Mouse (Mus musculus) frontal cortex, adult (tissue): ENCODE measurements around the gene Clcn1.
A peak's percentile ranks its signal among the peaks of the same experiment; 100 is the strongest.

ENCODE experiments used
- ATAC-seq: cut with Nextera tagmentation; 2 replicates; pipeline ENCODE4 v1.9.2; 2017; ENCODE audit warnings: mild to moderate bottlenecking, moderate library complexity, mixed read lengths; ENCODE audit not compliant: low TSS enrichment

The Clcn1 gene

DNA sequence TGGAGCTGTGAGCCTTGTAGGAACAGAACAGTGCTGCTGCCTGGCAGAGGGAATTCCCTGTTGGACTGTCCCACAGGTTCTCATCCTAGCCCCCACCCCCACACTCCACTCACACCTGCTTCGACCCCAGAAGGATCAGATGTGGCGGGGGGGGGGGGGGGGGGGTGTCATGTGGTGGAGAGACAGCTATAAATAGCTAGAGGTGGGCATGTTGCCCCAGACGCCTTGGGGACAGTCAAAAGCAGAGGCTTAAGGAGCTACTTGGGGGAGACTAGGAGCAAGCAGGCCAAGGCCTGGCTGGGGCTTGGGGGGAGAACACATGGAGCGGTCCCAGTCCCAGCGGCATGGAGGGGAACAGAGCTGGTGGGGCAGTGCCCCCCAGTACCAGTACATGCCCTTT, at the start of gene Clcn1:
Clcn1 (plus strand) TSS at position 238 of the 400 bp plus-strand sequence.
- no peak for ATAC-seq

DNA sequence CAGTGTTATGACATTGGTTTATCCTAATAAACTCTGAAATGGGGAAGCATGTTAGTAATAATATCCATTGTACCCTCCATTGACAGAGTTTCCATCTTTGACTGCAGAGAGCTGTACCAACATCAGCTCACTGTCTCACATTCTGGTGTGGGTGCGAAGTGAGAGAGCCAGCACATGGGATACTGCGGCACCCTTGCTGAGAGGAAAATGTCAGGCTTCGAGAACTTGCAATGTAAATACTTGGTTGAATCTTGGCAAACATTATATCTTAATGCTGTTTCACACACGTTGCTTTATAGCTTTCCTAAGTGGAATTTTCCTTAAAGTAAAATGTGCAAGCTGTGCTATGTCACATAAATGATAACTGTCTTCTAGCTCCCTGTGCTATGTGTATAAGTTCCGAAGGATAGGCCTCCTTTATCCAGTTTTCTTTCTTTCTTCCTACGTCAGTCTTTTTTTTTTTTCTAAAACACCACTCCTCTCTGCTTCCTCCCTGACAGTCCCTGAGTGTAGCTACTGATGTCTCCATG, 49.1 kb upstream of the Clcn1 start:
- ATAC-seq, result peak; percentile 94

DNA sequence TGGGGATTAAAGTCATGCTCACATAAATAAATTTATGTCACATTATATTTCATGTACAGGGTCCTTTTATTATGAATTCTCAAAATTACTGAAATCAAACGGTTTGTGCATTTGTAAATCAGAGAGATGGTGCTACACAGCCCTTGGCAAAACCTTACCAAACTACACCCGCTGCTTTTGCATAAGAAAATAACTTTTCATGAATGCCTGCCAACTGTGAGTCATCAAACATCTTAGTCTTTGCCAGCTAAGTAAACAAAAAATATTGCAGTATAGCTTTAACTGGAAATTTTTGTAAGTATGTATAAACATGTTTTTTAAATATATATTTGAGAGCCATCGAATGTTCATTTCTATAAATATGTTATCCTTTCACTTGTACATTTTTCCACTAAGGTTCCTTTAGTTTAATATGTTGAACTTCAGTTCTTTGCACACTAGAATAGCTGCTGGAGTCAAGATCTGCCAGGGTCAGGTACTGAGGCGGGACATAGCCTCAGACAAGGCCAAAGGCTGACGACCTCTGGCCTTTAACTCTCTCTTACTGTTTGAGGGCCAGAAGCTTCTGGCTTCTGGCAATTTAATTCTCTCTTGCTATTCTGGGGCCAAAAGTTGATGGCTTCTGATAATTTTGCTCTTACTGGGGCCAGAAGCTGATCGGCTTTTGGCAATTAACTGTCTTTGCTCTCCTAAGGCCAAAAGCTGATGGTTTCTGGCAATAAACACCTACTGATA, 45.0 kb upstream of the Clcn1 start:
- ATAC-seq, result no peak

DNA sequence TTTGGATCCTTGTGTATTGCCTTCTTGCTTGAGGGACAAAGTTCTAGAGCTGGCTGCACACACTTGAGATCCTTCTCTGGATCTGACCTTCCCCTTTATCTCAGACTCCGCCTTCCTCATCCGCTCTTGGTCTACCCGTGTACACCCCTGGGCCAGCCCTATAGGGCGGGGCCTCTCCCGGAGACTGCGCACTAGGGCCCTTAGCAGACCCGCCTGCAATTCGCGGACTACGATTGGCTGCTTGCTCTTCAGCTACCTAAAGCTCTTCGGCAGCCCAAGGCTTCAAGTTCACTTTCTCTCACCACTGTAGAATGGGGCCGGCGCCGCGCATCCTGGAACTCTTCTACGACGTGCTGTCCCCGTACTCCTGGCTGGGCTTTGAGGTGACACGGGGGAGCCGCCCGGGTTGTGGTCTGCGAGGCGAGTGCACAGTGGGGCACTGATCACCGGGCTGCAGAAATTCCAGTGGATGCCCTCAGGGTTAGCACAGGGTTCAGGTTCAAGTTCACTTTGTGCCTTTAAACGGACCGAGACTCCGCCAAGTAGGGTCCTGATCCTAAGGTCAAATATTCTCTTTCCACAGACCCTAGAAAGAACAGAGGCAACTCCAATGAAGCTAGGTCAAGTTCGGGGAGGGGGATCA, 40.7 kb upstream of the Clcn1 start, which contains the start of gene Gstk1:
Gstk1 (plus strand) TSS at position 225 of the 643 bp plus-strand sequence.
- peak; percentile 99 for ATAC-seq

DNA sequence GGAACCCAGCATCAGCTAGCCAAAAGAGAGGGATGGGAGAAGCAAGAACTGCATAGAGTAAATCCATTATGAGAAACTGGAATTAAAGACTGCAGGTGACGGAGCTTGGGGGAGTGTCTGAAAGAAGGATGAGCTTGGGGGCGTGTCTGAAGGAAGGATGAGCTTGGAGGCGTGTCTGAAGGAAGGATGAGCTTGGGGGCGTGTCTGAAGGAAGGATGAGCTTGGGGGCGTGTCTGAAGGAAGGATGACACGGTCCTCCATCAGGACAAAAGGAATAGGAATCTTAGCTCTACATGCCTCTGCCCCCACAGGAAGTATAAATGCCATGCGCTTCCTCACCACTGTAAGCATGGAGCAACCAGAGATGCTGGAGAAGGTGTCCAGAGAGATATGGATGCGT, 39.3 kb upstream of the Clcn1 start:
- no peak for ATAC-seq

DNA sequence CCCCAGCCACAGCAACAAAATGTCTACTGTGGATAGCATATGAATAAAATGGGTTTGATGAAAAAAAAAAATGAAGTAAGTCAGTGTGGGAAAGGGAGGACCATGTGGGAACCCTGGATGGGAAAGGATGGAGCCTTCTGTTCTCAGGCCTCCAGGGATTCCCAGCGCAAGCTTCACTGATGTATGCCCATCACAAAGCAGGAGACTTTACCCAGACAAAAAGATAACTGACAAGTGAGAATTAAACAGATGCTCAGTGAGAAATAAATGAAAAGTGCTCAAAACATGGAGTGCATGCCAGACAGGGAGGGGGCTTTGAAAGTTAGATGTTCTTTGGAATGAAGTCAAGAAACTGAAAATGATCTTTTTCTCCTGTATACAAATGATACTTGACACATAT, 38.5 kb upstream of the Clcn1 start:
- no peak for ATAC-seq

DNA sequence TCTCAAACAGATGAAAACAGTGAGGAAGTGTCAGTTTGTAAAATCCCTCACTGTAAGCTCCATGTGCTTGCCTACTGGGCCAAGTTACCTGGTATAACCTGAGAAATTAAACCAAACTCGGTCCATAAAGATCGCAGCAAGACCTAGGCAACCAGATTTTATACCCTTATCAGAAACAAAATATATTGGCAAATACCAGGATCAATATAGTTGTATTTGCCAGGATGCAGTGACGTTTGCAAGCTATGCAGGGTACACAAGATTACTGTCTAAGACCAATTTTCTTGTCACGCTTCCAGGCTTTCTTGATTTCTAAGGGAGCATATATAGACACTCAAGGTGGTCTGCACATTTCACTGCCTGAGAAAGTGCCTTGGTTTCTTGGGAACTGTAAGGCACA, 34.7 kb upstream of the Clcn1 start:
- no peak for ATAC-seq

DNA sequence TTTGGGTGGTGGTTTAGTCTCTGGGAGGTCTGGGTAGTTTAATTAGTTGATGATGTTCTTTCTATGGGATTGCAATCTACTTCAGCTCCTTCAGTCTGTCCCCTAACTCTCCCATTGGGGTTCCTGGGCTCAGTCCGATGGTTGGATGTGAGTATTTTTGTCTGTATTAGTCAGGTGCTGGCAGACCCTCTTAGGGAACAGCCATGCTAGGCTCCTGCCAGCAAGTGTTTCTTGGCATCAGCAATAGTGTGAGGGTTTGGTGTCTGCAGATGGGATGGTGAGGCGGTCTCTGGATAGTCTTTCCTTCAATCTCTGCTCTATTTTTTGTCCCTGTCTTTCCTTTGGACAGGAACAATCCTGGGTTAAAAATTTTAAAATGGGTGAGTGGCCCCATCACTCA, 33.4 kb upstream of the Clcn1 start:
- ATAC-seq, result peak; percentile 59

DNA sequence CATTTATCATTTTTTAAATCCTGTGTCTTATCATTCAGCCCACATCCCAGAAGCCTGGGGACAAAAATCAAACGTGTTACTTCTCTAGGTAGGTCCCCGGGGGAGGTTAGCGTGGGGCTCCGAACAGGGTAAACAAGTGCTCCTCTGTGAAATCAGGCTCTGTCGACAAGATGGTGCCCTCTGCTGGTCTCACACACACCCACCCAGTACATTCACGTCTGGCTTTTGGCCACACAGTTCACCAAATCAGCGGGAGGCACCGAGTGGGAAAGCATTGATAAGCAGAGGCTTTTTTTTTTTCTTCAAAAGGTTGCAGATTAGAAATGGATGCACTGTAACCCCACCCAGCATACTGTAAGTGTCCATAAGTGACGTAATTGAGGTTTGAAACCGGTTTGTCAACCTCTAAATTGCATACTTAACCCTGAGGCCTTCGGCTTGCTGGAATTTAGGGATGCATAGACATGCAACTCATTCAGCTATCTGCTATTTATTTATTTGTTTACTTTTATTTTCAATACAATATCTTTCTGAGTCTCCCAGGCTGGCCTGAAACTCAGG, 29.1 kb upstream of the Clcn1 start:
- peak; percentile 91 for ATAC-seq

DNA sequence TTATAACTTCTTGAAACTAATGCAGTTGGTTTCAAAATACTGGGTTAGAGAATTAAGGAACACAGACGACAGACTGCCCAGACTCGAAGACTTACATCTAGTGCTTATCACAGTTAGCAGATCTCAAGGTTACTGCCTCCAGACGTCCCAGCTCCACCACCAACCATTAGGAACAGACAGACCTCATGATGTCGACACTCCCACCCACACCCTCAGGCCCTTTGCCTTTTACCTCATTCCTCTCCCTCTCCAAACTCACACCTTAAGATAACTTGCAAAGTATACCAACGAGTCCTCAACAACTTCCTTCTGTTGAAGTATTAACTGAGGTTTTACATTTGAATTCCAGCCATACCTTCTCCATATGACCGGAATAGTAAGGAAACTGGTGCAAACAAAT, 26.1 kb upstream of the Clcn1 start:
- ATAC-seq, result no peak

DNA sequence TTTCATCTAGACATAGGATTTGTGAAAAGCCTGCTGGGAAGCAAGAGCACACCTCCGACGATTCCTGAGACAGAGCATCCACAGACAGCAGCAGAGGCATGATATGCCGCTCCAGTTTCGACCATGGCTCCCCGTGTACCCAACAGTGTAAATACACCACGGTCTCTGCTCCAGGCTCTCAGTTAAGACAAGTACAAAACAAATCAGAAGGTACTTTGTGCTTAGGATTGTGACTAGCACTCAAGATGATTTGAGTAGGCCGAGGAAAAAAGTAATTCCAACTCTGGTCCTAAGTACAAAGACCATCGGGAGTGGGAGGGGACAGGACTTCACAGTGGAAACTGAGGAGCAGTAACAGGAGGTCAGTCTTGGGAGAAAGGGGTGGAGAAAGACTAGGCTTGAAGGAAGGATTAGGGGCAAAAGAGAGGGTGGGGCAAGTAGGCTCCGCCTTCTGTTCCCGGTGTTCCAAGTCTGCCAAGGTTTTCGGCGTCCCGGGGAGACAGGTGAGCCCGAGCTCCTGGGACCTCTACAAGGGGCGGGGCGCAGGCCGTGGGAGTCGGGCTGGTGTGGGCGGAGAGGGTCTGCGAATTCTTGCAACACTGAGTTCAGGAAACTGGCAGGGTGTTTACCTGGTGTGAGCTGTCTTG, 24.8 kb upstream of the Clcn1 start, which contains the start of gene Tmem139:
Tmem139 (plus strand) TSS at position 447 of the 647 bp plus-strand sequence.
- no peak for ATAC-seq

DNA sequence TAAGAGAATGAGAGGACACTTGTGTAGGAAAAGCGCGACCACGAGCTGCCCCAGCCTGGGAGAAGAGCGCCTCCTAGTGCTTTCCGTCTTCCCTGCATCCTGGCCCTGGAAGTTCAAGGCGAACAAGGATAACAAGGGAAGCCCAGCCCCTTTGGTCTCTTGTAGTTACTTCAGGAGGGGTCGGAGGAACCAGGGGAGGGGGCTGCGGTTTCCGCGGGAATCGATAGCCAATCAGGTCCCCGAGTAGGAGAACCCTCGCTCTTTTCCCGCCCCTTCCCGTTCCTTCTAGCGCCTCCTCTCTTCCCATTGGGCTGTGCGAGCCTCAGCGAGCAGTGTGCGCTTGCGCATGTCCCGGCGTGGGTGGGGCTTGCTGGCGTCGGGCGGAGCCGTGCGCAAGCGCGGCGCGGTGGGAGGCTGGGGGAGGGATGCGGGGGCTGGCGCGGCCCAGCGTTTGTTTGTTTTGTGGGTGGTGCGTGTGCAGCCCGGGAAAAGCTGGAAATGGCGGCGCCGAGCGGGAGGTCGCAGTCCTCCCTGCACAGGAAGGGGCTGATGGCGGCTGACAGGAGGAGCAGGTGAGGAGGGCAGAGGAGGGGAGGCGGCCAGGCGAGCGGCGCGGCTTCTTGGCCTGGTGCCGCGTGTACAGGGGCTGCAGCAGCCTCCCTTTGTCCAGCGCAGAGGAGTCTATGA, 21.7 kb upstream of the Clcn1 start, which contains the start of gene Casp2:
Casp2 (plus strand) TSS at position 360 of the 687 bp plus-strand sequence.
- ATAC-seq, result peak; percentile 98

DNA sequence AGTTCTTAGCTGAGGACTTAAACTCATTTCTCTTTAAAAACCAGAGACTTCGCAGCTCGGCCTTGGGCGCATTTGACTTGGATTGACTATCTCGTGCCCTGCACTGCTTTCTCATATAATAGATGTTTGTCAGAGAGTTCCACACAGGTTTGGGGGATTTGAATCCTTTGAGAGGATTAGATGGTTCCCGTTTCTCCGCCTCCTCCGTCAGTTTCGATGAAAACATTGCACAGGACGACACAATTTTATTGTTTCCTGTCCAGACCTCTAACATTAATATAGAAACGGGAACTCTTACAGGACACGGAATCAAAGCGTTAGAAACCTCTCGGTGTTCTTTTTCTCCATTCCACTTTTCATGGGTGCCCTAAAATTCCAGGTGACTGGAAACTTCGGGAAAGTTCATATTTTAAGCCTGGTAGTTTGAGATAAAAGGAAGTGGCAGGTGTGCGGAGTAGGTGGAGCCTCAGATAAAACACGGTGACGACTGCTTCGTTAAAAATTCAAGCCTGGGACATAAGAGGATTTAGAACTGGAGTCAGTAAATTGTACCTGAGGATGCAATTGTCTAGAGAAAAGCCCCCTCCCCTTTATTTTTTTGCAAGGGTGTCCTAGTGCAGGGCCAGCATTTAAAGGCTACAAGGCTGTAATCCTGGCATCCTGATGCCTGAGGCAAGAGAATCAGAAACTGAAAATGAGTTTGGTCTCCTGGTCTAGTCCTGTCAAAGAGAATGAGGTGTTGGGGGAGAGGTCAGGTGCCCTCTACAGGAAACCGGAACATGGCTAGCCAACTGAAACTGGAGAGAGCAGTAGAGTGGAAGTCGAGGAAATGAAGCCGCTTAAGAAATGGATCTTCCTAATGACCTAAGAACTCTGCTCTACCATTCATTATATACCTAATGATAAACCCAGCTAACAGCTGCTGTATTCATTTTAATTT, 20.8 kb upstream of the Clcn1 start:
- ATAC-seq, result peak; percentile 11; the same call in 1 of the 2 replicates

DNA sequence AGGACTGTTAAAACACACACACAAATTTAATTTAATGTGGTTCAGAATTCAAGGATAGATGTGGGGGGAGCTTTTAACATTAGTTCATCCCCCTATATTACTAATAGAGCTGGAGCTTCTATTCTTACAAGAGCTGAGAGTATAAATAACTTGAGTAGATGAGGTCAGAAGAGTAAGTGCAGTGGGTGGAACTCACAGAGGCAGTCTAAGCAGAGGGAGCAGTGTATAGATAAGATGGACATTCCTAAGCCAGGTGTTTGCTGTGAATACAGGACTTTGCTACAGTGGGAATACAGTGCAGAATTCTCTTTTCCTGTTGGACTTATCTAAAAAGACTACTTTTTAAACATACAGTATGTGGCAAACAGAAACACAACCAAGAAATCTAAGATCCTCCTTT, 15.7 kb upstream of the Clcn1 start:
- no peak for ATAC-seq

DNA sequence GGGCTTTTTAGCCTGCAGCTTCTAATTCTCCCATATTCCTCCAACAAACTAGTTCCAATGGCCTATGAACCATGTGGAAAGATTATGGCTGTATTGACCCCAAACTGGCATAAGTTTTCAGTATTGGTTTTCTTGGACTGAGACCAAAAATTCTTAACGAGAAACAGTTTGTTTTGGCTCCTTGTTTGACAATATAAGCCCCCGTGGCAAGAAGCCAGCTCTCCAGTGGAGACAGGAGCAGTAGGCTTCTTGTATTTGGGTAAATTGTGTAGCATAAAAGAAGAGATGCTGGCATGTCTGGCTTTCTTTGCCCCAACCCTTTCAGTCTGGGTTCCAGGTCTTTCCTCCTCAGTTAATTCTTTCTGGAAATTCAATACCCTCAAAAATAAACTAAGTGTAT, 10.3 kb upstream of the Clcn1 start:
- no peak for ATAC-seq

DNA sequence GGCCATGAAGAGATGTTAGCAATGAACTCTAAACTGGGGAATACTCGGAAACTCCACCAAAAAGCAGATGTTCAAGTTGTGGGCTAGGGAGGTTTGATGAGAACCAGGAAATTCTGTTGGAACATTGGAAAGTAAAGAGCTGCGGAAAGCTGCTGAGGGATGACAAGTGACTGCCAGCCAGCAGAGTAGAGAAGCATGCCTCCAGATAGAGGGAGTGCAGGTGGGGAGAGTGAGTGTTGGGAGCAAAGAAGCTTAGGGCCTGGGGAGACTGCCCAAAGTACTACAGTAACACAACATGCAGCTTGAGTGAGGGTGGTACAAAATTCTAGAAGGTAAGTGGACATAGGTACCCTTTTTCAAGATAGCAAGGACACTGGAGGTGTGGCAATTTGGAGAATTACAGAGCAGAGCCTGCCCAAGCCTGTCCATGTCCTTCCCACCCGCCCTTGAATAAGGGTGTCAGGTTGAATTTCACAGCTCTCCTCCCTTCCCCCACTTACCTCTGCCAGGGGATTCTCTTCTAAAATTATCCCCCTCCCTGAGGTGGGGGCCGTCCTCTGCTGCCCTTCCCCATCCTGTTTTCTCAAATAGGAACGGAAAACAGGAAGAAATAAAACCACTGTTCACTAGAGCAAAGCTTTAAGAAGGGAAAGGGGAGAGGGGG, 3.5 kb upstream of the Clcn1 start:
- no peak for ATAC-seq

DNA sequence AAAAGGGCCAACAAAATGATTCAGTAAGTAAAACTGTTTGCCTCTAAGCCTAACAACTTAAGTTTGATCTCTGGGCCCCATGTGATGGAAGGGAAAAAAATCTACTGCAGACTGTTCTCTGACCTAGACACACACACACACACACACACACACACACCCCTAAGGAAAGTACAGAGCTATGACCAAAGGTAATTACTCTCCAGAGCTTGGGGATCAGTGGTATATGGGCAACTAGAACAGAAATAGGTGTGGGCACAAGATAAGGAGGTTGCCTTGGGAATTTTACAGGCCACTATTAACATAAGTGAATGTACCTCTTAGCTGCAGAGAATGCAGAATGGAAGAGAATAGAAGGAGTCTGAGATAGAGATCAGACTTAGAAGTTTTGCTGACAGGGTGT, 1.1 kb downstream of the Clcn1 start:
- no peak for ATAC-seq

DNA sequence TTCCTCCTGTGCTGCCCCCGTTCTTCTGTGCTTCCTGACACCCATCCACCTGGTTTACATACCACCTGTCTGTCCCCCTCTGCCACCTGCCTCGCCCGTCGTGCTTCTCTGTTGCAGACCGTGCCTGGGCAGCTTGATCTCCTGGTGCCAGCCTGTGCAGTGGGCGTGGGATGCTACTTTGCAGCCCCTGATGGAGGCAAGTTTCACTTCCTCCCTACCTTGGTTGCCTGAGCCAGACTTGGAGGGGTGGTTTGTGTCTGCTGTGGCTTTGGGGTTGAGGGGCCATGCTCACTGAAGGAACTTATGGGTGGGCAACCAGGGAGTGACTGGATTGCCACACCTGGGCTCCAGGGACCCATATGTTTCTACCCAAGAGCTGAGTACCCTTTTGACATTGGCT, 6.8 kb downstream of the Clcn1 start:
- ATAC-seq, result no peak

DNA sequence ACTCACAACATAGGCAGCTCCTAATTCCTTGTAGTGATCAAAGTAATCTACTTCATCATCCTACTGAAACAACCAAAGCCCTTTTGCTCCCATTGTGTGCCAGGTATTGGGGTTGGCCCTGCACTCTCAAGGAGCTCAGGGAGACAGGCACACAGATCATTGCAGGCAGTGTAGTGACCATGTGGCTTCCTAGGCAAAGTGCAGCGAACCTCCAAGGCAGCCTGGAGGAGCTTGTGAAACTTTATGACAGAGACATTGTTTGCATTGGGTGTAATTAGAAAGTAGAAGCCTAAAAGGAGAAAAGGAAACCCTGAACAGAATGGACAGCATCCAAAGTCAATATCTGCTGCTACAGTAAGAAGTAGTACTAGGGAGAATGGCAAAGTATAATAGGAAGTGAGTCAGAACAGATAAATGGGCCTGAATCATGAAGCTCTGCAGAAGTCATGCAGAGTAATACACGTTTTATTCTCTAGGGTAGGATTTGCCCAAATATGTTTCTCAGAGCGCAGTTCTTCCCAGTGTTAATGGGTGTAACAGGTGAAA, 9.1 kb downstream of the Clcn1 start:
- no peak for ATAC-seq

DNA sequence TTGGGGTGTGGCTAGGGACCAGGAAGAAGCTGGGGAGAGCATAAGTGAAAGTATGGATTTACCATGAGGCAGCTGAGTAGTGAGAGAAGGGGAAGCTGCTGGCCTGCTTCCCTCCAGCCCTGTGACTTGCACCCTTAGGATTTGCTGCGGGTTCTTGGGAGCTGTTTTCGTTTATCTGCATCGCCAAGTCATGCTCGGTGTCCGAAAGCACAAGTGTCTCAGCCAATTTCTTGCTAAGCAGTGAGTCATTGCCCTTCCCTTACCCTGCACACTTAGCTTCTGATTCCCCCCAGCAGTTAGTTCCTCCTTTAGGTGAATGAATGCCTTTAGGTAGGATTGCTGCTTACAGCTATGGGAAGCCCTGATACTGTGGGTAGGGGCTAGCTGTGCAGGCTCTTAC, 12.9 kb downstream of the Clcn1 start:
- ATAC-seq, result peak; percentile 21; the same call in 1 of the 2 replicates
